Mouse (Mus musculus): ENCODE results near the gene Apbb2. TPM values are rescaled to one million over a fixed set of nuclear protein-coding genes. Genes with fewer than 3 reads are reported as not detected.

Apbb2 gene
- total RNA-seq, 2 experiments from 2014 or later: 54.5 to 58.6 TPM

DNA sequence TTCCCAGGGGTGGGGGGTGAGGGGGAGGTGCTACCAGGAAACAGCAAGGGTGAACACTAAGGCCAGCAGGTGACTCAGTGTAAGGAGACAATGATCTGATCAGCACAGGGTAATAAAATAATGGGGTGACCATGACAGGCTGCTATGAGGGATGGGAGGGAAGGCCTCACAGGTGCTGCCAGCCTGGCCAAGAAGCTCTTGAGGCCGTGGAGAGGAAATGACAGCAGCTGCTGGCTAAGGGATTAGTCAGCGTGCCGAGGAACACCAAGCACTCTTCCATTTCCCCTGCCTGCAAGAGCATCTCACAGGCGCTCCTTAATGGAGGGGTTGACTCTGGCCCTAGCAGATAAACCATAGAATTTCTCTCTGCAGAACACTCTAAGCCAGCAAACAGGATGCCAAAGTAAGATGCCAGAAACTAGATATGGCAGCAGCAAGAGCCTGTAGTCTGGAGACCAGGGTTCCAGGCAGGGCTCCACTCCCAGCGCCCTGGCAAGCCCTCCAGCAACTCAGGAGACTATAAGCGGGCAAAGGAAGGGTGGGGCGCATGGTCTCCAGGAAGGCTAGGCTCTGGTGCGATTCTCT is 58.9 kb downstream of the Apbb2 start:
- no peak for DNase-seq (ENCODE audit: low spot score in 2 of 2)
- no peak for TF ChIP-seq CTCF (conservative IDR thresholded peaks at IDR 0.05)
- no peak overlapping the region for H3K4me3 ChIP-seq
- peak overlapping the region; percentile 67 for H3K27ac ChIP-seq

DNA sequence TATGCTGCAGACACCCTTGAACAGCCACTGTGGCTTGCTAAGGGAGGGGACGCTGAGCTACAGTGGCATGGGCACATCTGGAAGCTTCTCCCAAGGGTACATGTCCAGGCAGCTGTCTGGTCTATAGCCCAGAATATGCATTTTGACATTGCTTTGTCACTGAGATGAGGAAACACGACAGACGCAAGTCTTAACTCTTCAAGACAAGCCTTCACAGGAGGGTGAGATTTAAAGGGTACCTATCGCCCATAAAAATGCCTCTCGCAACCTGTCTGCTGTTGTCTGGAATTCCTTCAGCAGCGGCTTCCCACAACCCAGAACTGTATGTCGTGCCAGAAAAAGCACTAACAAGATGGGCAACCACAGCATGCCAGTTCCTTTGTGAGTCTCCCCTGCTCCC is 60.5 kb downstream of the Apbb2 start:
- Histone ChIP-seq H3K27ac (no peak overlapping the region), H3K4me3 (no peak overlapping the region)
- no peak for TF ChIP-seq CTCF (conservative IDR thresholded peaks at IDR 0.05)
- no peak for DNase-seq (ENCODE audit: low spot score in 2 of 2)

DNA sequence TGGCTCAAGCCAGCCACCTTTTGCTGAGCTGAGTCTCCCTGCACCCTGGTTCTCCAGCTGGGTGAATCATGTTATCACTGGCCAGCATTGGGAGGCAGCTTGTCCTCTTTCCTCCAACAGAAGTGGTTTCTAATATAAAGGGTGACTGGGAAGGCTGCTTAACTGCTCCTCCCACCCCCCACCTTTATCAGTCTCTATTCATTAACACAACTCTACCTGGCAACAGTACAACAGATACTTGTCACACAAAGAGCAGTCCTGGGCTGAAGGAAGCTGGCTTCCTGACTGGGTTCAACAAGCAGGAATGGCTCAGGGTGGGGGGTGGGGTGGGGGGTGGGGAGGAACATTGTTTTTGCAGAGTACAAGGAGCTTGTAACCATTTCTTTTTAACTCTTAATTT is 64.7 kb downstream of the Apbb2 start:
- Histone ChIP-seq H3K4me3 (no peak overlapping the region), H3K27ac (no peak overlapping the region; the same call in 1 of the 2 replicates)
- TF ChIP-seq CTCF (conservative IDR thresholded peaks at IDR 0.05): no peak
- DNase-seq (ENCODE audit: low spot score in 2 of 2): no peak

DNA sequence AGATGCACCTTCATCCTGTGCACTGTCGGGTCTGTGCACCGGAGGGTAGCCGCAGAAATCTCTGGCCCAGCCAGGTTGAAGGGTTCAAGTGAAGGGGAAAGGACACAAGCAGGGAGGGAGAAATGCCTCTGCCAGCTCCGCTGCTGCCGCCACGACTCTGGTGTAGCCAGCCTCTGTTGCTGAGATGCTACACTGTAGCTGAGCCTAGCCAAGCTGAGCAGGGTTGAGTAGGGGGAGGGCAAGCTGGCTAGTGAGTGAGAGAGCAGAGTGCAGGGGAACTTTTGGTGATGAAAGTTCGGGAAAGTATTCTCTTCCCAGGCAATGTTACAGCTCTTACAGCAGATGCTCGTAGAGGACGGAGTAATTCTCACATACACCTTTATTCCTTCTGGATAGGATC is 66.3 kb downstream of the Apbb2 start:
- Histone ChIP-seq H3K27ac (peak overlapping the region; percentile 37; the same call in 1 of the 2 replicates), H3K4me3 (no peak overlapping the region)
- no peak for DNase-seq (ENCODE audit: low spot score in 2 of 2)
- TF ChIP-seq CTCF (conservative IDR thresholded peaks at IDR 0.05): no peak

DNA sequence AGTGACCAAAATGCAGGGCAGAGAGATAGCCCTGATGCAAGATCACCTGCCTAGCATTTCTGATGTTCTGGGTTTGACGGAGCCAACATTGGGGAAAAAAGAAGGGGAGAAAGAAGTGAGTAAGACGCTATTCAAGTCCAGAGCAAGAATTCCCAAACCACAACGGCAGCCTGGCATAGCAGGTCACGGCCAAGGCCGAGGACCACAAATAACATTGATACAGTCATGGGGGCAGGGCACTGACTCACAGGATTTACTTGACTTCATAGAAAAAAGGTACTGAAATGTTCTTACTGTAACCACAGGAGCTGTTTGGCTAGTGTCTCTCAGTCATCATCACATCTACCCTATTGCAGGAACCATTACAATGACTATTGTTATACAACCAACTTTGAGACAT is 68.3 kb downstream of the Apbb2 start:
- Histone ChIP-seq H3K27ac (no peak overlapping the region), H3K4me3 (no peak overlapping the region)
- no peak for DNase-seq (ENCODE audit: low spot score in 2 of 2)
- TF ChIP-seq CTCF (conservative IDR thresholded peaks at IDR 0.05): no peak

DNA sequence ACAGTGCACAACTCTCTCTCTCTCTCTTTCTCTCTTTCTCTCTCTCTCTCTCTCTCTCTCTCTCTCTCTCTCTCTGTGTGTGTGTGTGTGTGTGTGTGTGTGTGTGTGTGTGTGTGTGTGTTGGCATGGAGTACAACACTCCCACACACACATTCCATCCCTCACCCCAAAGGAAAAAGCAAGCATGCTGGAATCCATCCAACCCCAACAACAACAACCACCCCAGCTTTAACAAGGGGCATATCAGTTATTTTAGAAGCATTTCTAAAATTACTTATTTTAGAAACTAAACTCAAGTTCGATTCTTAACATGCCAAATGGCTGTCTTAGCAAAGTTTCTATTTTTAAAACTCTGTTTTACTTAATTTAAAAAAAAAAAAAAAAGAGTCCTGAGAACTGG is 68.9 kb downstream of the Apbb2 start:
- no peak for TF ChIP-seq CTCF (conservative IDR thresholded peaks at IDR 0.05)
- DNase-seq (ENCODE audit: low spot score in 2 of 2): no peak
- Histone ChIP-seq H3K27ac (no peak overlapping the region), H3K4me3 (no peak overlapping the region)

DNA sequence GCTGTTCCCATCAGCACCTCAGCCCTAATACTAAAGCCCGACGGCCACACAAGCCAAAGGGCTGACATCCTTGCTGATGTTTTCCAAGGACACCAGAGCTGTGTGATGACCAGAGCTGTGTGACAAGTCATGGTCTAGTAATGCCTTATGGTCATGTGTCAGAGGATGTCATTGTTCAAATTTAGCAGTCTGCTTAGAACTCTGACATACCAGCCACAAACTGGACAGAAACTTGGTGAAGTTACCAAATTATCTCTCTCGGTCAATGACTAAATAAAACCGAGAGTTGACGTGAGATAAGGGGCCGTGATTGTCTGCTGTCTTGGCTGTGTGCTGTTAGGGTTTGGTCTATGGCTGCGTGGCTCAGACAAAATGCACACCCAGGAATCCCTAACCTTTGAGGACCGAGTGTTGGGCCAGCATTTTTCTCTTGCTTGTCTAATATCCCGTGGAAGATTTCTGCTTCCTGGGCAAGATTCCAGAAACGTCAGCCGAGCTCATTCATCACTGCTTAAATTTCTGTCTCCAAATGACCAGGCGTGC is 71.5 kb downstream of the Apbb2 start:
- Histone ChIP-seq H3K27ac (peak overlapping the region; percentile 43; the same call in 1 of the 2 replicates), H3K4me3 (no peak overlapping the region)
- no peak for TF ChIP-seq CTCF (conservative IDR thresholded peaks at IDR 0.05)
- no peak for DNase-seq (ENCODE audit: low spot score in 2 of 2)

DNA sequence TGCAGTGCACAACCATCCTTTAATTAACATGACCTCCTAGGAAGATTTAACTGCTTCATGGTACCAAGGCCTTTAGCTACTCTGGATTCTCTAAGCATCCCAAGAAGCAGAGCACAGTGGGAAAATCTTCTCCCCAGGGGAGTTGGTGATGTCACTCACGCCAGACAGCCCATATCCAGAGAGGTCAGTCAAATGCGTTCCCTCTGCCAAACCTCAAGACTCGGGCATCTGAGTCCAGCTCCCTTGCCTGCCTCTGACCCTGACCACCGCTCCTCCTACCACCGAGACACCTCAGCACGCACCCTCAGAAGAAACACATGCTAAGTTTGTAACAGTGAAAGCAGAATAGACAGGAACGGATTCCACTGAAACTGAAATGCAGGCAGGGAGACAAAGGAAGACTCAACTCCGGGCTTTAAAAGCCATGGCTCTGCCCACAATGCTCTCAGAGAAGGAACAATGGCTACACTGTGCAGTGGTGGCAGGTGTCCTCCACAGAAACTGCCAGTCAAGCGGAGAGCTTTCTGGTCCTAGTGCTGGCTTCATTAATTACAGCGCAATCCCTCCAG is 72.9 kb downstream of the Apbb2 start:
- peak in 1 of 2 experiments; percentile 27 for DNase-seq (ENCODE audit: low spot score in 2 of 2)
- peak overlapping the region; percentile 79 for H3K27ac ChIP-seq
- peak overlapping the region; percentile 8; the same call in 1 of the 2 replicates for H3K4me3 ChIP-seq
- TF ChIP-seq CTCF (conservative IDR thresholded peaks at IDR 0.05): 0 out of 2 replicates have a peak, but pooled peaks have one; percentile 15

DNA sequence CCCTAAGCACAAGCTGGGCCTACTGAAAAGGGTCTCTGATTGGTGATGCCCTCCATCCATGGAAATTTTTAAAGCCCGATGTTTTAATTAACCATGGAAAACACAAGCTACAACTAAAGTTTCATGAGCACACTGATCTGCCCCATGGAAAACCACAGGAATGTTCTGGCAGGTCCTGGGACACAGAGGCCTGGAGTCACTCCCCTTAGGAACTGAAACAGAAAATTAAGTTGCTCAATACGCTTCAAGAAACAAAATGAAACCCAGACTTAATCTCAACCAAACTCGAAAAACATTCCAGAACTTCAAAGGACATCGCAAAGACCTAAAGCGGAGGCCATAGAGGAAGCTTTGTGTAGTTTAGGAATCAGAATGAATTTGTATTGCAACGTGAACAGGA is 74.8 kb downstream of the Apbb2 start:
- no peak for DNase-seq (ENCODE audit: low spot score in 2 of 2)
- TF ChIP-seq CTCF (conservative IDR thresholded peaks at IDR 0.05): no peak
- H3K4me3 ChIP-seq: no peak overlapping the region
- H3K27ac ChIP-seq: peak overlapping the region; percentile 79

DNA sequence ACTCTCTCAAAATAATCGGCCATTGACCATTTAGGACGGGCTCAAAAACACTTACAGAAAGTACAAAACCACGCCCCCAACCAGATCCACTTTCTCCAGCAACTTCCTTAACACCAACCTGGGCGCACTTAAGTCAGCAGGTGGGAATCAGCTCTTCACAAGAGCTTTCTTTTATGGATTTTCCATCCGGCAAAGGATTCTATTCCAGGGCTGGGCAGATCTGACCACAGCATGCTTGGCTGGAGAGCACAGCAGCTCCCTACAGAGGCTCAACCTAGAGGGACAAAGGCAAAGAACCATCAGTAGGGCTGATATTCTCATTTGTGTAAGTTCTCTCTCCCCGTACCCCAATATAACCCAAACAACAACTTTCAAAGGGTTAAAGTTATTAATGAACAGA is 75.2 kb downstream of the Apbb2 start:
- DNase-seq (ENCODE audit: low spot score in 2 of 2): no peak
- no peak for TF ChIP-seq CTCF (conservative IDR thresholded peaks at IDR 0.05)
- Histone ChIP-seq H3K27ac (peak overlapping the region; percentile 79), H3K4me3 (no peak overlapping the region)

DNA sequence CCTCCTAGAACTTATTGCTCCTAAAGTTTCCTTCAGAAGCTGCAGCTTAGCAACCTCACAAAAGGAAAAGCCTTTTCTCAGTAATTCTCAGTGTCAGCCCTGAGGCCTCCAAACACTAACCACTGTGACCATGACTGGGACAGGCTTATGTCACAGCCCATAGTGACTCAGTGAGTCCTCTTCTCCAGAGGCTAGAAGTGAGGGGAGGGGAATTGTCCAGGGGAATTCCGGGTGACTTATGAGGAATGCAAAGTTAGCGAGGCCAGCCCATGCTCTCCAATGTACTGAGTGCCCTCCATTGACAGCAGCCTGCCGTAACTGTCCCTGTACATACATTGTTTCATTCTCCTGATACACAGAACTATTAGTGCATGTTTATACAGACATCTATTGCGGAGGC is 76.1 kb downstream of the Apbb2 start:
- no peak for TF ChIP-seq CTCF (conservative IDR thresholded peaks at IDR 0.05)
- H3K4me3 ChIP-seq: no peak overlapping the region
- DNase-seq (ENCODE audit: low spot score in 2 of 2): no peak

DNA sequence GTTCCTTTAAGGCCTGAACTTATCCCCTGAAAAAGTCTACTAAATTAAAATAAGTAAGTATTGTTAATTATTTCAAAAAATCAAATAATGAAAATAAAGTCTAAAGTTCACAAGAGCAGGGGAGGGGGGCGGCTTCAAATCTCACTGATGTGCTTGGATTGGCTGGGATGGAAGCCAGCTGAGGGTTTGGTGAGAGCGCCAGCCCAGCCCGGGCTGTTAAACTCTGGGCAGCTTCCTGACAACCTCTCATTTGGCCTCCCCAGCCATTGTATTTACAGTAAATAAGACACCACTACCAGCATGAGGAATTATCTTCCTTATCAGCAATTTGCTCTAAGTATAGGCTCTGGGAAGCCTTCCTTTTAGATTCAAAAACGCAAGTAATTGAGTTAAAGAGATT is 77.2 kb downstream of the Apbb2 start:
- Histone ChIP-seq H3K27ac (no peak overlapping the region), H3K4me3 (no peak overlapping the region)
- no peak for TF ChIP-seq CTCF (conservative IDR thresholded peaks at IDR 0.05)
- no peak for DNase-seq (ENCODE audit: low spot score in 2 of 2)

More for the DNA sequence above, 76.1 kb downstream of the Apbb2 start:
- H3K27ac ChIP-seq: no peak overlapping the region

DNA sequence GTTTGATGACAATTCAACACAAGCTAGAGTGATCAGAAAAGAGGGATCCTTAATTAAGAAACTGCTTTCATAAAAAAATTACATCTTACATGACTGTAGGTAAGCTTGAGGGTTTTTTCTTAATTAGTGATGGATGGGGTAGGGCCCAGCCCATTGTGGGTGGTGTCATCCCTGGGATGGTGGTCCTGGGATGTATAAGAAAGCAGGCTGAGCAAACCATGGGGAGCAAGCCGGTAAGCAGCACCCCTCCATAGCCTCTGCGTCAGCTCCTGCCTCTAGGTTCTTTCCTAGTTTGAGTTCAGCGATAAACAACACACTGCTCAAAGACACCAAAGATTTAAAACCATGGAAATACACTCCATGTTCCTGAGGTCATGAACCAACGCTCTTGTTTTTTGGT is 78.3 kb downstream of the Apbb2 start:
- Histone ChIP-seq H3K4me3 (no peak overlapping the region), H3K27ac (no peak overlapping the region)
- no peak for TF ChIP-seq CTCF (conservative IDR thresholded peaks at IDR 0.05)
- no peak for DNase-seq (ENCODE audit: low spot score in 2 of 2)

DNA sequence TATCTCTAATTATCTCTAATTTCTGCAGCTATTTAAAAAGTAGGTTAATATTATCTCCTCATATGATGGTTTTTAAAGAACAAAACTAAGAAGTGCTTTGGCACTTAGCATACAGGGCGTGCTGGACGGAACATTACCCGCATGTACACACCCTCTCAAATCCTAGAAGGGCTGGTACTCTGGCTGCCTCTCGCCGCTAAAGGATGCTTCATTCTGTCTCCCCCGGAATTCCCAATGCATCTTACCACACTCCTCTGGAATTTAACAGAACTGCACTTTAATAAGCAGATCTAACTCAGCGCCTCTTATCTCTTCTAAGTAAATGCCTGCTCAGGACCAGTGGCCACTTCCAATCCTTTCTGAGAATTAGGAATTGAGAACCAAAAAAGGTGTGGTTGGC is 80.8 kb downstream of the Apbb2 start:
- TF ChIP-seq CTCF (conservative IDR thresholded peaks at IDR 0.05): no peak
- Histone ChIP-seq H3K4me3 (no peak overlapping the region), H3K27ac (no peak overlapping the region)
- DNase-seq (ENCODE audit: low spot score in 2 of 2): no peak

All from layer of hippocampus, adult 2 months (tissue).